Mouse (Mus musculus) ES-E14 (cell line): Measurements from ENCODE around the gene 4931406P16Rik. TPM values are rescaled to one million over a fixed set of nuclear protein-coding genes. Genes with fewer than 3 reads are reported as not detected.

Experiments
- DNase-seq: peaks from one replicate; pipeline ENCODE4 v3.0.0-alpha.2; 2013; ENCODE audit warnings: low read depth, low spot score
- H3K27ac ChIP-seq: 2 replicates; pipeline ENCODE4 v1.5.1; 2012; ENCODE audit warnings: low read depth, mild to moderate bottlenecking, low read length, moderate library complexity, mixed read lengths; ENCODE audit not compliant: poor library complexity, insufficient read depth, severe bottlenecking
- H3K36me3 ChIP-seq: 2 replicates; pipeline ENCODE4 v1.6.1; 2012; ENCODE audit warnings: mild to moderate bottlenecking, low read length, moderate library complexity, mixed read lengths; ENCODE audit not compliant: control insufficient read depth, poor library complexity, insufficient read depth, severe bottlenecking
- H3K4me1 ChIP-seq, 2 experiments: fragments of 150-350 bp in 1 of 2; sonication (generic) in 1 of 2; 2 replicates each; pipeline ENCODE4 v1.6.1; 2012; ENCODE audit warnings: low read length in 2 of 2, mild to moderate bottlenecking in 1 of 2, mixed read lengths in 1 of 2; ENCODE audit not compliant: control insufficient read depth in 2 of 2, insufficient read depth in 2 of 2, poor library complexity in 1 of 2
- H3K4me3 ChIP-seq, 2 experiments: fragments of 150-350 bp in 1 of 2; sonication (generic) in 1 of 2; 2 replicates each; pipeline ENCODE4 v1.5.1; 2012; ENCODE audit warnings: low read length in 2 of 2, low read depth in 1 of 2, mild to moderate bottlenecking in 1 of 2, mixed read lengths in 1 of 2; ENCODE audit not compliant: insufficient read depth in 1 of 2, poor library complexity in 1 of 2, severe bottlenecking in 1 of 2
- H3K9ac ChIP-seq: 2 replicates; pipeline ENCODE4 v1.6.1; 2012; ENCODE audit warnings: low read depth, mild to moderate bottlenecking, low read length, mixed read lengths; ENCODE audit not compliant: poor library complexity, insufficient read depth, severe bottlenecking
- H3K9me3 ChIP-seq: fragments of 150-350 bp; sonication (generic); 2 replicates; pipeline ENCODE4 v1.6.1; 2012; ENCODE audit warnings: low read depth, mild to moderate bottlenecking, low read length; ENCODE audit not compliant: control insufficient read depth, insufficient read depth
- CHD2 ChIP-seq: IDR thresholded peaks from 2 replicates; pipeline ENCODE4 v1.6.1; 2014; ENCODE audit warnings: mild to moderate bottlenecking, low read depth, low read length, inconsistent platforms
- HCFC1 ChIP-seq: IDR thresholded peaks from 2 replicates; pipeline ENCODE4 v1.6.1; 2012; ENCODE audit warnings: low read length, inconsistent platforms, borderline replicate concordance; ENCODE audit not compliant: insufficient read depth
- MAFK ChIP-seq: IDR thresholded peaks from 2 replicates; pipeline ENCODE4 v1.6.1; 2014; ENCODE audit warnings: mild to moderate bottlenecking, low read depth, low read length, inconsistent platforms; ENCODE audit not compliant: insufficient read depth
- ZC3H11A ChIP-seq: IDR thresholded peaks from 2 replicates; pipeline ENCODE4 v1.6.1; 2012; ENCODE audit warnings: low read depth, mild to moderate bottlenecking, inconsistent platforms, low read length, borderline replicate concordance
- ZNF384 ChIP-seq: IDR thresholded peaks from 2 replicates; pipeline ENCODE4 v1.6.1; 2012; ENCODE audit warnings: low read depth, low read length, inconsistent platforms
- in situ Hi-C, 2 experiments: fragments of 600-800 bp; cut with MboI; formaldehyde crosslinking; loops; one replicate each; pipeline ENCODE4 v1.15.1; 2025; ENCODE audit warnings: low sequenced_read_pairs in 2 of 2, inconsistent platforms in 1 of 2; ENCODE audit not compliant: unreplicated experiment in 2 of 2
- total RNA-seq: library from RNA; depleted of rRNA; stranded (reverse); fragments of 300-350 nt; gene quantifications from 2 replicates; pipeline ENCODE4 v1.2.3, GENCODE M21; 2012

Gene 4931406P16Rik
- total RNA-seq, 1 experiment, result 33.6 TPM

DNA sequence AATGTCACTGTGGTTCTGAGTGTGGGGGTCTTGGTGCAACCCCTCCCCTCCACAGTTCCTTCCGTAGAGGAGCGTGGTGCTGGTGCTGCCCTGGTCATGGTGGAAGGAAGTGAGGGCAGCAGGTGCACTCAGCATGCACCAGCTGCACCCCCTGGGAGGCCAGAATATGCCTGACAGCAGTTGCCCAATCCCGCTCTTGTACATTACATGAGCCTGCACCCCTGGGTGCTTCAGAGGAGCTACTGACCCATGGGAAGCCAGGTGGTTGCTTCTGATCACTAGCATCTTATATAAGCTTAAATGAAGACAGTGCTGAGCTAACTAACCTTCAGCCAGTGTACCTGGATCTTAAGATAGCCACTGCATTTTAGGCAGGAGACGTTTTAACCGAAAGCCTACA lies 75.3 kb downstream of the 4931406P16Rik start:
- no peaks in the 10 kb centered on the region for H3K9me3 ChIP-seq
- H3K27ac ChIP-seq, result no peak overlapping the region
- DNase-seq, result no peak
- TF ChIP-seq ZNF384 (no peak), ZC3H11A (no peak), MAFK (no peak), CHD2 (no peak)
- peaks cover 28% of the 10 kb centered on the region for H3K36me3 ChIP-seq
- H3K9ac ChIP-seq, result no peak overlapping the region
- no peak overlapping the region for H3K4me3 ChIP-seq
- in situ Hi-C loops, result no loop called here
- peaks cover 0 to 3% of the 10 kb centered on the region in 2 experiments; a peak in 1 of 4 replicates for H3K4me1 ChIP-seq

DNA sequence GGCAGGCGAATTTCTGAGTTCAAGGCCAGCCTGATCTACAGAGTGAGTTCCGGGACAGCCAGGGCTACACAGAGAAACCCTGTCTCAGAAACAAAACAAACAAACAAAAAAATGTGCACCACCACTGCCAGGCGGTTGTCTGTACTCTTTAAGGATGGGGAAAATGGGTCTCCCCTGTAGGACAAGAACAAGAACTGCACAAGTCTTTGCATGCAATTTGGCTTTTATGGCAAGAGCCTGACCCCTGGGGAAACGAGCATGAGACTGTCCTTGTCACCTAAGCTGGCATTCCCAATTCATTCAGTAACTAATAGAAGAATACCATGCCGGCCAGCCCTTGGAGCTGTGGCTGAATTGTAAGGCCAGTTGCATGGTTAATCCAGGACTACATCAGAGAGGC lies 77.7 kb downstream of the 4931406P16Rik start:
- Histone ChIP-seq H3K27ac (no peak overlapping the region), H3K4me3 (no peak overlapping the region), H3K9ac (no peak overlapping the region), H3K9me3 (no peaks in the 10 kb centered on the region), H3K36me3 (peaks cover 20% of the 10 kb centered on the region), H3K4me1 (0 out of 4 replicates have a peak, but pooled peaks cover 0 to 2% of the 10 kb centered on the region in 2 experiments)
- TF ChIP-seq ZC3H11A (no peak), CHD2 (no peak), MAFK (no peak), HCFC1 (no peak), ZNF384 (no peak)
- in situ Hi-C loops, result no loop called here
- DNase-seq, result no peak

DNA sequence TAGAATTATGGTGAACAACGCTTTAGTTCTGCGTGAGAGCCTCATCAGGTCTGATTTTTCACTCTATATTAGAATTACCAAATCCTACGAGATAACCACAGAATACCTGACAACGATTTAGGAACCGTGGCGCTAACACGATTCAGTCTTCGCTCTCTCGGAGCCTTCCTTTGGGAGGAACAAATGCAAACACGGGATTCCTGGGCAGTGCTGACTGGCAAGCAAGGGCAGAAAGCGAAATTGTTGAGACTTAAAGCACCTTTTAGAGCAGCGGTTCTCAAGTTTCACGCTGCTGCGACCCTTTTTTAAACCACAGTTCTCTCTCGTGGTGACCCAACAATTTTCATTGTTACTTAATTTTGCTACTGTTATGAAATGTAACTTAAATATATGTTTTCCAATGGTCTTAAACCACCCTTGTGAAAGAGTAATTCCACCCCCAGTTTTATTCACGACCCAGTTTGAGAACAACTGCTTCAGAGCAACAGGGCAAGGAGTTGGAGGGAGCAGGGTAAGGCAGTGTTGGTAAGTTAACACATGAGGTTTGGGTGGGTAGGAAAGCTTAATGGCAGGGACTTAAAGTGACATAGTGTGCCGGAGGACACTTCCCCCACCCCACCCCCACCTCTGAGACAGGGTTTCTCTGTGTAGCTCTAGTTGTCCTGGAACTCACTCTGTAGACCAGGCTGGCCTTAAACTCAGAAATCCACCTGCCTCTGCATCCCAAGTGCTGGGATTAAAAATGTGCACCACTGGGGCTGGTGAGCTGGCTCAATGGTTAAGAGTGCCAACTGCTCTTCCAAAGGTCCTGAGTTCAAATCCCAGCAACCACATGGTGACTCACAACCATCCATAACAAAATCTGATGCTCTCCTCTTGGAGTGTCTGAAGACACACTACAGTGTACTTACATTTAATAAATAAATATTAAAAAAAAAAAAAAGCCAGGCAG lies 78.5 kb downstream of the 4931406P16Rik start:
- in situ Hi-C loops, result no loop called here
- no peak for TF ChIP-seq MAFK
- TF ChIP-seq CHD2, result no peak
- TF ChIP-seq ZNF384, result no peak
- TF ChIP-seq ZC3H11A, result no peak
- TF ChIP-seq HCFC1, result no peak
- DNase-seq, result no peak

DNA sequence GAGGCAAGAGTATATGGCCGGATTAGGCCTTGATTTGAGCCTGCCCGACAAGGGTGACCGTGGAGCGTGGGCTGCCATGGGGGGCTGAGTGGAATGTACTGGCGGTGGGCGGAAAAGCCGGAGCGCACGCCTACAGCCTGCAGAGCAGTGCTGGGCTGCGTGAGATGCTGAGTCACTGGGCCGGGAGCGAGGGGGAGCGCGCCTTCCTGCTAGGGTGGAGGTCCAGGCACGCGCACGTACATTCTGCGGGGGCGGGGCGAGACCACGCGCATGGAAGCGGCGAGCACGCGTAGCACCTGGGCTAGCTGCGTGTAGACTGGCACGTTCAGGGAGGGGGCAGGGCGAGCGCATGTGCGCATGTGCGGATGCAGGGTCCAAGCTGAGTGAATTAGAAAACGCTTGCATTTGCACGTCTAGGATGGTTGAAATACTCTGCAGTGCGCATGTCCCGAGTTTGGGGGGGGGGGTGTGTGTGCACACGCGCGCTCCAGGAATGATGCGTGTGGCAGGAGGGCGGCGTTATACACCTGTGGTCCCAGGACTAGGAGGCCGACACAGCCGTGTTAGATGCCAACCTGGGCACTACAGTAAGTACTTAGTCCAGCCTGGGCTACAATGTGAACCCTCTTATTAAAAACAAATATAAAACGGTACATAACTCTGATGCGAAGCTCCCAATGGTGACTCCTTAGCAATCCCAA lies 79.3 kb downstream of the 4931406P16Rik start:
- Histone ChIP-seq H3K4me1 (peaks cover 2% of the 10 kb centered on the region in 2 experiments; a peak in 2 of 4 replicates), H3K4me3 (peak overlapping the region; percentile 67 to 78), H3K27ac (peak overlapping the region; percentile 93), H3K36me3 (peaks cover 14% of the 10 kb centered on the region), H3K9me3 (no peaks in the 10 kb centered on the region), H3K9ac (peak overlapping the region; percentile 88)
- in situ Hi-C loops, result no loop called here
- TF ChIP-seq ZNF384 (no peak), MAFK (peak; percentile 97), ZC3H11A (no peak), HCFC1 (peak; percentile 54; the same call in 1 of the 2 replicates), CHD2 (no peak)
- peak; percentile 98 for DNase-seq

More for the DNA sequence above, 78.5 kb downstream of the 4931406P16Rik start:
- no peaks in the 10 kb centered on the region for H3K9me3 ChIP-seq
- peak overlapping the region; percentile 67 to 68 for H3K4me3 ChIP-seq
- peak overlapping the region; percentile 68; the same call in 1 of the 2 replicates for H3K9ac ChIP-seq
- H3K27ac ChIP-seq, result peak overlapping the region; percentile 68; the same call in 1 of the 2 replicates
- H3K4me1 ChIP-seq, result 0 out of 4 replicates have a peak, but pooled peaks cover 0 to 2% of the 10 kb centered on the region in 2 experiments
- H3K36me3 ChIP-seq, result peaks cover 16% of the 10 kb centered on the region
